Mouse (Mus musculus): Measurements from ENCODE around the gene Ankrd23.

- TF ChIP-seq CTCF (IDR thresholded peaks at IDR 0.05; ENCODE audit: extremely low read depth, insufficient read length, insufficient replicate concordance, low read depth, low read length) (no peak), POLR2A (IDR thresholded peaks at IDR 0.05; ENCODE audit: low read depth, low read length) (no peak)
These were observed 12.6 kb downstream of the Ankrd23 start for GRCm38 (mm10) chr1:36524058-36524457.
